Mouse (Mus musculus) hindbrain, embryonic 12.5 days (tissue): ENCODE results near the gene Col3a1. TPM values are rescaled to one million over a fixed set of nuclear protein-coding genes. Genes with fewer than 3 reads are reported as not detected.
A peak's percentile ranks its signal among the peaks of the same experiment; 100 is the strongest.

Experiments used
- ATAC-seq: fragments of 200-750 bp; cut with Nextera tagmentation; 2 replicates; pipeline ENCODE4 v1.8.0; 2017; ENCODE audit warnings: moderate TSS enrichment; ENCODE audit not compliant: low FRiP score
- H3K27ac ChIP-seq: fragments of 300-500 bp; sonication (generic); 2 replicates; pipeline ENCODE4 v1.5.1; 2016; ENCODE audit warnings: mild to moderate bottlenecking
- H3K27me3 ChIP-seq: fragments of 300-500 bp; sonication (generic); 2 replicates; pipeline ENCODE4 v1.6.1; 2016; ENCODE audit warnings: mild to moderate bottlenecking
- H3K36me3 ChIP-seq: fragments of 300-500 bp; sonication (generic); 2 replicates; pipeline ENCODE4 v1.6.1; 2016; ENCODE audit warnings: mild to moderate bottlenecking
- H3K4me1 ChIP-seq: fragments of 300-500 bp; sonication (generic); 2 replicates; pipeline ENCODE4 v1.6.1; 2016
- H3K4me2 ChIP-seq: fragments of 300-500 bp; sonication (generic); replicated peaks from 2 replicates; pipeline ENCODE4 v1.6.1; 2016; ENCODE audit warnings: mild to moderate bottlenecking
- H3K4me3 ChIP-seq: fragments of 300-500 bp; sonication (generic); 2 replicates; pipeline ENCODE4 v1.5.1; 2016; ENCODE audit warnings: mild to moderate bottlenecking
- H3K9ac ChIP-seq: fragments of 300-500 bp; sonication (generic); 2 replicates; pipeline ENCODE4 v1.6.1; 2016; ENCODE audit warnings: mild to moderate bottlenecking, moderate library complexity
- H3K9me3 ChIP-seq: fragments of 300-500 bp; sonication (generic); replicated peaks from 2 replicates; pipeline ENCODE4 v1.6.1; 2016; ENCODE audit warnings: mild to moderate bottlenecking
- WGBS: fragments of 180-500 bp; shearing (Covaris S2); methylation state at CpG from one replicate; pipeline ENCODE4 v1.1.7; 2016; 5-methylcytosine and 5-hydroxymethylcytosine counted together
- polyA plus RNA-seq: library from polyadenylated mRNA; unstranded; fragments of >200 nt; fragmentation: Nextera tagmentation; extraction: Ambion mirVana; gene quantifications from 2 replicates; pipeline ENCODE4 v1.2.1, GENCODE M21; 2016

The Col3a1 gene
- polyA plus RNA-seq, result 539 and 733 TPM in 2 replicates

DNA sequence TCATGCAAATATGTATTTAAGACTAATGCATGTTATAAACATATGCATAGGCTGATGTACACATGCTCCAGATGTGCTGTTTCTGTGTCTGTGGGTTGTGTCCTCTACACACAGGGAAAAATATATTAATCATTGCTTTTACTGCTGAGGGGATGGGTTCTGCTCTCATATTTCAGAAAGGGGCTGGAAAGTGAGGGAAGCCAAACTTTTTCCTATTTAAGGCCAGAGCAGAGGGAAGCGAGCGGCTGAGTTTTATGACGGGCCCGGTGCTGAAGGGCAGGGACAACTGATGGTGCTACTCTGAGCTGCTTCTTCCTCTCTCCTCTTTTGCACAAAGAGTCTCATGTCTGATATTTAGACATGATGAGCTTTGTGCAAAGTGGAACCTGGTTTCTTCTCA, at the start of gene Col3a1:
Gene Col3a1, plus strand, starts transcription at position 151 of the 400 bp plus-strand sequence.
- ATAC-seq, result no peak
- no peaks in the 10 kb centered on the region for H3K27me3 ChIP-seq
- no peaks in the 10 kb centered on the region for H3K9me3 ChIP-seq
- H3K4me3 ChIP-seq, result peak within 1 kb of the TSS; percentile 20
- H3K4me2 ChIP-seq, result no peak within 1 kb of the TSS
- H3K4me1 ChIP-seq, result no peaks in the 10 kb centered on the region
- H3K27ac ChIP-seq, result peak within 1 kb of the TSS; percentile 46; the same call in 1 of the 2 replicates
- H3K9ac ChIP-seq, result no peak within 1 kb of the TSS
- 69% methylated on average over 4 of the region's 4 CpGs for WGBS
- no peaks in the 10 kb centered on the region for H3K36me3 ChIP-seq

DNA sequence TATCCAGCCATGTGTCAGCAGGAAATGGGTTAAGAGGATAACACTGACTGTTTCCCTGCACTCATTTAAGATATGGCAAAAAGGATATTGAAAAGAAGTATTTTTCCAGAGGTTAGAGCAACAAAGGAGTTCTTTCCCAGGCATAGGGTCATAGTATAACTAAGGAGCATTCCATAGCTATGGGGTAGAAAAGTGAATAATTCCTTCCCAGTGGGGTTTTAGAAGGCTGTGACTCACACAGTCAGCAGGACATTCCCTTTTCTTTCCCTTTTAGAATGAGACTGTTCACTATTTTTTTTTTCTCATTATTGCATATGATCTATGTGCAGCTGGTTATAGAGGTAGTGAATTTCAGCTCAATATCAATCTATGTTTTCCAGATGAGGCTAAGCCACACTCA, 41.9 kb upstream of the Col3a1 start:
- no peak overlapping the region for H3K4me2 ChIP-seq
- 0 out of 2 replicates have a peak, but pooled peaks cover 4% of the 10 kb centered on the region for H3K9me3 ChIP-seq
- no peak overlapping the region for H3K4me3 ChIP-seq
- H3K4me1 ChIP-seq, result no peaks in the 10 kb centered on the region
- no peak overlapping the region for H3K27ac ChIP-seq
- ATAC-seq, result no peak
- H3K9ac ChIP-seq, result no peak overlapping the region
- H3K36me3 ChIP-seq, result no peaks in the 10 kb centered on the region
- no peaks in the 10 kb centered on the region for H3K27me3 ChIP-seq

DNA sequence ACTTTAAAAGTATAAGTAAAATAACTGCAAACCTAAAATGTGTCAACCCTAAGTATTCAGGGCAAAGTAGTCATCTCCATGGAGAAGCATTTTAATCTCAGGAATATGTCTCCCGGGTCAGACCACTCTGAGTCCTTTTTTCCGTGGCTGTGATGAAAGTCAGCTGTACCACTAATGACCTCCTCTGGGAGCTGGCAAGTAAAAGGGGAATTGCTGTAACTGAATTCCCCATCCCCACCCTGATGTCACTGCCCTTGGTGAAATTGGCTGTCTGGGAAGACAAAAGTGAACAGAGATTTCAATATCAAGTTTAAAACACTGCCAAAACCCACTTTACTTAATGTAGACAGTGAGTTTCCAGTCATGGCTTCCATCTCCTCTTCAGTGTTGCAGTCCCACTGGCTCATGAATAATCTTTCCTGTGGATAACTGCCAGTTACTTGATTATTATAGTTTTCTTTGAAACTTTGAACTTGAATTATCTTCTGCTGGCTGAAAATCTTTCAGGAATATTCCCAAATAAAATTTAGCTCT, 35.3 kb upstream of the Col3a1 start:
- H3K4me3 ChIP-seq, result no peak overlapping the region
- H3K9ac ChIP-seq, result no peak overlapping the region
- H3K27ac ChIP-seq, result no peak overlapping the region
- no peaks in the 10 kb centered on the region for H3K27me3 ChIP-seq
- H3K9me3 ChIP-seq, result 0 out of 2 replicates have a peak, but pooled peaks cover 4% of the 10 kb centered on the region
- no peaks in the 10 kb centered on the region for H3K4me1 ChIP-seq
- no peak for ATAC-seq
- WGBS, result 61% methylated on average over 2 of the region's 2 CpGs
- no peak overlapping the region for H3K4me2 ChIP-seq
- H3K36me3 ChIP-seq, result no peaks in the 10 kb centered on the region

DNA sequence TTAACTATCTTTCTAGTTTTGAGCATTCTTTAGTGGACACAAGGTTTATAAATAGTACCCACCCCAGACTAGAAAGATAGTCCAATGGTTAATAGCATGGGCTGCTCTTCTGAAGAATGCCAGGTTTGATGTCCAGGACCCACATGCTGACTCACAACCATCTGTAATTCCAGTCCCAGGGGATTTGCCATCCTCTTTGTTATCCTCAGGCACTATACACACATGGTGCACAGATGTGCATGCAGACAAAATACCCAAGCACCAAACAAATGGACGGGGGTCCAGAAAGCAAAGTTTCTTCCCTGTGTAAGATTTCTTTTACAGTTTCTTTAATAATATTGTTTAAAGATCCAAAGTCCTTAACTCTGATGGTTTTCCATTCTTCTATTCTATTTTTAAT, 23.4 kb upstream of the Col3a1 start:
- Histone ChIP-seq H3K27ac (no peak overlapping the region), H3K4me1 (no peaks in the 10 kb centered on the region), H3K4me3 (no peak overlapping the region), H3K36me3 (no peaks in the 10 kb centered on the region), H3K9ac (no peak overlapping the region), H3K4me2 (no peak overlapping the region), H3K9me3 (no peaks in the 10 kb centered on the region), H3K27me3 (no peaks in the 10 kb centered on the region)
- 53% methylated on average over 1 of the region's 1 CpGs for WGBS
- no peak for ATAC-seq

DNA sequence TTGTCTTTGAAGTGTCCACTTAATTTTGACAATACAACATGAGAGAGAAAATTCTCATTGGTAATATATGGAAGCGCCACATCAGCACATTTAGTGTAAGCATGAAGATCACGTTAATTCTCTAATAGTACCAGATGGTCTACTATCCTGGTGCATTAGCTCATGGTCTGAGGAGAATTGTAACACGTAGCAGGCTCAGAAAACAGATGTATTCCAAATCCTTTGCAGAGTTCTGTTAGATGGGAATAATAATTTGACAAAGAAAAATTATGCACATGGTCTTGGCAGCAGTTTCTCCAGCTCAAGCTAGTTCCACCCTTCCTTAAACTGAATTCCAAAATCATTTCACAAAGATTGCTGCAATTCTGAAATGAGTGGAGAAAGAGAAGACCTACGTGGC, 21.3 kb upstream of the Col3a1 start:
- Histone ChIP-seq H3K4me1 (no peaks in the 10 kb centered on the region), H3K27ac (no peak overlapping the region), H3K9ac (no peak overlapping the region), H3K9me3 (no peaks in the 10 kb centered on the region), H3K27me3 (no peaks in the 10 kb centered on the region), H3K36me3 (no peaks in the 10 kb centered on the region), H3K4me3 (no peak overlapping the region), H3K4me2 (no peak overlapping the region)
- 78% methylated on average over 4 of the region's 4 CpGs for WGBS
- ATAC-seq, result no peak

DNA sequence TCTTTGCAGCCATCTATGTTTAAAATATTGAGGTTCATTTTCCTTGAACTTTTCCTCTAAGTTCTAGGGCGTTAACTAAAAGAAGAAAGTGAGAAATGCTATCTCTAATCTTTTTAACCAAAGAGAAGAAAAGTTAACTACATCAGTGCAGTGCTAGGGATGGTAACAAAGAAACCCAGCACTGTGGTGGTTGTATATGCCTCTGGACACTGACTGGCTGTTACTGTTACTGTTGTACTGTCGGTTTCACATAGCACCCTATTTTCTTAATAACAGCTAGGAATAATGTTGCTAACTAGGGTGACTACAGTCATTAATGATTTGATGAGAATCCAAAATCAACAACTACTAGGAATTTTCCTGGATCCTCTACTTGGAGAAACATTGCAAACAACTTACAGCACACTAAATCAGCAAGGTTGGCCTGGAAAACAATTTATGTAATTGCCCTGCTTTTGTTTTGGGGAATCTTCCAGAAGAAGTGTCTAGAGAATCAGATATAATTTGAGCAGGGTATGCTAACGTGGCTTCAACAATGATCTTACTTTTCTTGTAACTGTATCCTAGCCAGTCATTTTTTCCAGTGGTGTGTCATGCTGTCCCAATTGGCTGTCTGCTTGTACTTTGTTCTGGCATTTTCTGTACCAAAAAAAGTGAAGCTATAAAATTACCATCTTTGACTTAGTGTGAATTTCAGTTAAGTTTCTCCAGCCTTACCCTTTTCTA, 11.8 kb upstream of the Col3a1 start:
- no peaks in the 10 kb centered on the region for H3K4me1 ChIP-seq
- H3K27ac ChIP-seq, result no peak overlapping the region
- no peak for ATAC-seq
- no peak overlapping the region for H3K9ac ChIP-seq
- 79% methylated on average over 3 of the region's 3 CpGs for WGBS
- H3K4me2 ChIP-seq, result no peak overlapping the region
- H3K27me3 ChIP-seq, result no peaks in the 10 kb centered on the region
- no peaks in the 10 kb centered on the region for H3K36me3 ChIP-seq
- no peaks in the 10 kb centered on the region for H3K9me3 ChIP-seq
- no peak overlapping the region for H3K4me3 ChIP-seq

DNA sequence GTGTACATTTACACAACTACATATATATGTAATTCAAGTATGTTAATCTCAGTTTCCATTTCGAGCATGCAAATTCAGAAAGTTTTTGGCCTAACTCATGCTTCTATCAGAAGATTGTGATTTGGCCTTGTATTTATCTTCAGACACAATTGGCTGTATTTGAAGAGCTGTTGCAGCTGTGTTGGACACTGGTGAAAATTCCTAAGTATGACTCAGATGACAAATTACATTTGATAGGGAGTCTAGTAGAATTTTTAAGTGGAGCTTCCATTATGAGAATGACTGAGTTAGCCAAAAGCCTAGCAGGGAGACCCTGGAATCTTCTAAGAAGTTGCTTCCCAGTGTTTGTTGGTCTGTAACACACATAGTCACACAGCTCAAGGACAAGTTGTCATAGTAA, 7.1 kb upstream of the Col3a1 start:
- H3K9me3 ChIP-seq, result no peaks in the 10 kb centered on the region
- H3K9ac ChIP-seq, result no peak overlapping the region
- H3K27me3 ChIP-seq, result no peaks in the 10 kb centered on the region
- H3K36me3 ChIP-seq, result no peaks in the 10 kb centered on the region
- H3K4me3 ChIP-seq, result no peak overlapping the region
- H3K27ac ChIP-seq, result no peak overlapping the region
- no peak overlapping the region for H3K4me2 ChIP-seq
- no peaks in the 10 kb centered on the region for H3K4me1 ChIP-seq
- no peak for ATAC-seq
- WGBS, result 85% methylated on average over 1 of the region's 1 CpGs

- WGBS, result 76% methylated on average over 2 of the region's 2 CpGs
- no peak for ATAC-seq
- H3K27ac ChIP-seq, result no peak overlapping the region
Observed at GRCm38 (mm10) chr1:45309015-45309414, 2.3 kb upstream of the Col3a1 start.

DNA sequence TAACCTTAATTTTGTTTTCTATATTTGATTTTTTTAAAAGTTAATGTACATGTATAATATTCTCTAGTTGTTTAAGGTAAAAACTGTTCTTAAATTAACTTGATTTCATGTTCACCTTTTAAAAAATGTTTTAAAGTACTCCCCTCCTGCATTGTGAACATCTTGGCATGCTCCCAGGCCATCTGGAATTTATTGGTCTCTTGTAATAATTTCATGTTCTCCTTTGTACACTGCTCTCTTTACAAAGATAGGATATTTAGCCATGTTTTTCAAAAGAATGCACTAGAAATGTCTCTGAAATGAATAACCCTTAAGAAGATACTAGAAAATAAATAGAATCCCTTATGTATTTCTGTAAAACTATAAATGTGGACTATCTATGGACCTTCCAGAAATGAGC, 624 bp downstream of the Col3a1 start:
- Histone ChIP-seq H3K4me3 (0 out of 2 replicates have a peak overlapping the region, but pooled peaks have one; percentile 20), H3K27me3 (no peaks in the 10 kb centered on the region), H3K36me3 (no peaks in the 10 kb centered on the region), H3K9me3 (no peaks in the 10 kb centered on the region), H3K9ac (no peak overlapping the region), H3K27ac (no peak overlapping the region), H3K4me2 (no peak overlapping the region), H3K4me1 (no peaks in the 10 kb centered on the region)
- ATAC-seq, result no peak

More at GRCm38 (mm10) chr1:45309015-45309414, 2.3 kb upstream of the Col3a1 start:
- no peaks in the 10 kb centered on the region for H3K9me3 ChIP-seq
- H3K4me1 ChIP-seq, result no peaks in the 10 kb centered on the region
- H3K4me2 ChIP-seq, result no peak overlapping the region
- no peaks in the 10 kb centered on the region for H3K36me3 ChIP-seq
- H3K4me3 ChIP-seq, result no peak overlapping the region
- no peaks in the 10 kb centered on the region for H3K27me3 ChIP-seq
- H3K9ac ChIP-seq, result no peak overlapping the region

- no peaks in the 10 kb centered on the region for H3K4me1 ChIP-seq
- no peaks in the 10 kb centered on the region for H3K36me3 ChIP-seq
- peak overlapping the region; percentile 32; the same call in 1 of the 2 replicates for H3K9ac ChIP-seq
- H3K4me3 ChIP-seq, result no peak overlapping the region; the same call in 1 of the 2 replicates
- H3K27me3 ChIP-seq, result no peaks in the 10 kb centered on the region
- H3K9me3 ChIP-seq, result no peaks in the 10 kb centered on the region
- no peak overlapping the region for H3K27ac ChIP-seq
- no peak for ATAC-seq
- H3K4me2 ChIP-seq, result no peak overlapping the region; the same call in 1 of the 2 replicates
Observed at GRCm38 (mm10) chr1:45312870-45313269, 1.5 kb downstream of the Col3a1 start.

- Histone ChIP-seq H3K4me1 (no peaks in the 10 kb centered on the region), H3K4me2 (peak overlapping the region; percentile 37), H3K27me3 (no peaks in the 10 kb centered on the region), H3K4me3 (no peak overlapping the region), H3K9ac (no peak overlapping the region), H3K27ac (peak overlapping the region; percentile 32; the same call in 1 of the 2 replicates), H3K9me3 (no peaks in the 10 kb centered on the region), H3K36me3 (no peaks in the 10 kb centered on the region)
- WGBS, result 12% methylated on average over 9 of the region's 11 CpGs
- ATAC-seq, result peak; percentile 50; the same call in 1 of the 2 replicates
Observed at GRCm38 (mm10) chr1:45313696-45314295, 2.5 kb downstream of the Col3a1 start.

GRCm38 (mm10) chr1:45315767-45316528, 4.6 kb downstream of the Col3a1 start:
- Histone ChIP-seq H3K9me3 (no peaks in the 10 kb centered on the region), H3K4me2 (no peak overlapping the region), H3K27me3 (no peaks in the 10 kb centered on the region), H3K4me3 (no peak overlapping the region), H3K27ac (no peak overlapping the region), H3K36me3 (no peaks in the 10 kb centered on the region), H3K4me1 (no peaks in the 10 kb centered on the region), H3K9ac (no peak overlapping the region)
- 55% methylated on average over 7 of the region's 7 CpGs for WGBS
- no peak for ATAC-seq
